Mouse (Mus musculus): Measurements from ENCODE around the gene Esam. TPM values are rescaled to one million over a fixed set of nuclear protein-coding genes. Genes with fewer than 3 reads are reported as not detected.

Gene Esam
- polyA plus RNA-seq, 1 experiment = 13.6 TPM

- no peaks in the 10 kb centered on the region for H3K4me1 ChIP-seq (ENCODE audit: control insufficient read depth, insufficient read depth, insufficient read length, low read length)
- no peaks in the 10 kb centered on the region for H3K27me3 ChIP-seq (ENCODE audit: control insufficient read depth, insufficient read depth, low read length)
- TF ChIP-seq CTCF (IDR thresholded peaks at IDR 0.05; ENCODE audit: extremely low read depth, insufficient read length, insufficient replicate concordance, low read depth, low read length) (no peak), POLR2A (IDR thresholded peaks at IDR 0.05; ENCODE audit: low read depth, low read length) (no peak)
- no peaks in the 10 kb centered on the region for H3K36me3 ChIP-seq (ENCODE audit: control insufficient read depth, insufficient read depth, low read length)
- no peak overlapping the region for H3K27ac ChIP-seq (ENCODE audit: insufficient read depth, low read depth, low read length)
- no peak overlapping the region for H3K4me3 ChIP-seq (ENCODE audit: low read depth, low read length)
Observed at GRCm38 (mm10) chr9:37496325-37496724, 31.6 kb upstream of the Esam start.

GRCm38 (mm10) chr9:37500201-37500600, 27.7 kb upstream of the Esam start:
- H3K4me3 ChIP-seq (ENCODE audit: low read depth, low read length) = no peak overlapping the region
- H3K27me3 ChIP-seq (ENCODE audit: control insufficient read depth, insufficient read depth, low read length) = no peaks in the 10 kb centered on the region
- no peak overlapping the region for H3K27ac ChIP-seq (ENCODE audit: insufficient read depth, low read depth, low read length)
- TF ChIP-seq POLR2A (IDR thresholded peaks at IDR 0.05; ENCODE audit: low read depth, low read length) (no peak), CTCF (IDR thresholded peaks at IDR 0.05; ENCODE audit: extremely low read depth, insufficient read length, insufficient replicate concordance, low read depth, low read length) (no peak)
- no peaks in the 10 kb centered on the region for H3K4me1 ChIP-seq (ENCODE audit: control insufficient read depth, insufficient read depth, insufficient read length, low read length)
- no peaks in the 10 kb centered on the region for H3K36me3 ChIP-seq (ENCODE audit: control insufficient read depth, insufficient read depth, low read length)
- WGBS = 85% methylated on average over 3 of the region's 3 CpGs

DNA sequence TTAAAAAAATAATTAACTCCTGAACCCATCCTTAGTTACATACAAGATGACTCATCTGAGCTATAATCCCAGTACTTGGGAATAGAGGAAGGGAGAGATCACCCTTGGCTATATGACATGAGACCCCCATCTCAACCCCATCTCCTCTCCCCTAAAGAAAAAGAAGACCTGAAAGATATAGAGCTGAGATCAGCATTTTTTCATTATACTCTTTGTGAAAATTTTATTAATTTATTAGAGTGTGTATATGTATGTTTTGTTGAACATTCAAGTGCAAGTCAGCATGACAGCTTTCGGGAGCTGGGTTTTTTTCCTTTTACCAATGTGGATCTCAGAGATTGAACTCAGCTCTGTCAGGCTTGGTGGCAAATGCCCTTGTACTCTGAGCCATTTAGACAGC, 26.7 kb upstream of the Esam start:
- Histone ChIP-seq H3K4me3 (ENCODE audit: low read depth, low read length) (no peak overlapping the region), H3K27me3 (ENCODE audit: control insufficient read depth, insufficient read depth, low read length) (no peaks in the 10 kb centered on the region), H3K4me1 (ENCODE audit: control insufficient read depth, insufficient read depth, insufficient read length, low read length) (no peaks in the 10 kb centered on the region), H3K36me3 (ENCODE audit: control insufficient read depth, insufficient read depth, low read length) (no peaks in the 10 kb centered on the region), H3K27ac (ENCODE audit: insufficient read depth, low read depth, low read length) (no peak overlapping the region)
- 92% methylated on average over 1 of the region's 1 CpGs for whole genome bisulfite sequencing
- TF ChIP-seq POLR2A (IDR thresholded peaks at IDR 0.05; ENCODE audit: low read depth, low read length) = no peak
- no peak for TF ChIP-seq CTCF (IDR thresholded peaks at IDR 0.05; ENCODE audit: extremely low read depth, insufficient read length, insufficient replicate concordance, low read depth, low read length)

DNA sequence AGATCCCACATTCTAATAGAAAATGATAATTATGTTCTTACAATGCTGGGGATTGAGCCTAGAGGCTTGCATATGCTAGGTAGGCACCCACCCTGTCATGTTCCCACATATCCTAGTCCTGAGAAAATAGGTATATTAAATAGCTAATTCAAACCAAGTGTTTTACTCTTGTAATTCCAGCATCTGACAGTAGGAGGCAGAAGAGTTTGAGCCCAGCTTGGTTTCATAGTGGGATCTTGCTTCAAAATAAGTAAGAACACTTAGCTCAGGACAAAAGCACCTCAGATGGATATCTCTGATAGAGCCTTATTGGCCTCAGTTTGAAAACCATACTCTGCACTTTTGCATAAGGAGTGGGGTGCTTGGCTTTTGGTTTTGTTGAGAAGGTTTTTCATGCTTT, 23.5 kb upstream of the Esam start:
- H3K27me3 ChIP-seq (ENCODE audit: control insufficient read depth, insufficient read depth, low read length) = no peaks in the 10 kb centered on the region
- no peaks in the 10 kb centered on the region for H3K36me3 ChIP-seq (ENCODE audit: control insufficient read depth, insufficient read depth, low read length)
- no peak for TF ChIP-seq CTCF (IDR thresholded peaks at IDR 0.05; ENCODE audit: extremely low read depth, insufficient read length, insufficient replicate concordance, low read depth, low read length)
- no peak for TF ChIP-seq POLR2A (IDR thresholded peaks at IDR 0.05; ENCODE audit: low read depth, low read length)
- no peak overlapping the region for H3K4me3 ChIP-seq (ENCODE audit: low read depth, low read length)
- no peak overlapping the region for H3K27ac ChIP-seq (ENCODE audit: insufficient read depth, low read depth, low read length)
- H3K4me1 ChIP-seq (ENCODE audit: control insufficient read depth, insufficient read depth, insufficient read length, low read length) = no peaks in the 10 kb centered on the region

DNA sequence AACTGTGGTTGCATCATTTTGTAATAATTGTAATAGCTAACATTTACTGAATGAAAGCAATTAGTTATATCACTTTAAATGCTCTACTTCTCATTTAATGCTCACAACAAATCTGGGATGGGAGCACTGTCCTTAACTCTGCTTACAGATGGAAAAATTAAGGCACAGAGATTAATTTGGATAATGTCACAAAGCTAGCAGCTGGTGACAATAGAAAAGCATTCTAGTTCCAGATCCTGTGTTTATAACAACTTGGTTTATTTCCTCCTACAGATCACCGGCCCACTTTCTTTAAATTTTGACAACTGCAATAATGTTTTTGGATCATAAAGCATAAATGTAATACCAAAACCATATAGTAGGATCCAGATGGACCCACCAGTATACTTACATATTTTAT, 21.9 kb upstream of the Esam start:
- Histone ChIP-seq H3K27me3 (ENCODE audit: control insufficient read depth, insufficient read depth, low read length) (no peaks in the 10 kb centered on the region), H3K4me1 (ENCODE audit: control insufficient read depth, insufficient read depth, insufficient read length, low read length) (no peaks in the 10 kb centered on the region), H3K4me3 (ENCODE audit: low read depth, low read length) (no peak overlapping the region), H3K27ac (ENCODE audit: insufficient read depth, low read depth, low read length) (no peak overlapping the region), H3K36me3 (ENCODE audit: control insufficient read depth, insufficient read depth, low read length) (no peaks in the 10 kb centered on the region)
- TF ChIP-seq POLR2A (IDR thresholded peaks at IDR 0.05; ENCODE audit: low read depth, low read length) (no peak), CTCF (IDR thresholded peaks at IDR 0.05; ENCODE audit: extremely low read depth, insufficient read length, insufficient replicate concordance, low read depth, low read length) (no peak)
- WGBS = 78% methylated on average over 1 of the region's 1 CpGs

DNA sequence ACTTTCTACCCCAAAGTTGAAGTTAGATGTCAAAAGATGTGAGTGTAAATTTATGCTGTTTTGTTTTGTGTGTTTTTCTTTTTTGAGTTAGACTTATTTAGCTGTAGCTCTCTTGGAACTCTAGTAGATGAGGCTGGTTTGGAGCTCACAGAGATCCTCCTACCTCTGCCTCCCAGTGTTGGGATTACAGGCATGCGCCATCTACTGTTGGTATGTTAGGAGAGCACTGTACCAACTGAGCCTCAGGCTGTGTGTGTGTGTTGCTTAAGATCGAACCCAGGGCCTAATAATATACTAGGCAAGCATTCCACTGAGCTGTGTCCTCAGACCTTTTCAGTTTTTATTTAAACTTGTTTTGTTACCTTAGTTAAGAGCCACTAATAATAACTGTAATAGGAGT, 15.8 kb upstream of the Esam start:
- TF ChIP-seq CTCF (IDR thresholded peaks at IDR 0.05; ENCODE audit: extremely low read depth, insufficient read length, insufficient replicate concordance, low read depth, low read length) (no peak), POLR2A (IDR thresholded peaks at IDR 0.05; ENCODE audit: low read depth, low read length) (no peak)
- H3K27me3 ChIP-seq (ENCODE audit: control insufficient read depth, insufficient read depth, low read length) = no peaks in the 10 kb centered on the region
- no peaks in the 10 kb centered on the region for H3K36me3 ChIP-seq (ENCODE audit: control insufficient read depth, insufficient read depth, low read length)
- H3K27ac ChIP-seq (ENCODE audit: insufficient read depth, low read depth, low read length) = no peak overlapping the region
- 91% methylated on average over 2 of the region's 2 CpGs for WGBS
- no peak overlapping the region for H3K4me3 ChIP-seq (ENCODE audit: low read depth, low read length)
- no peaks in the 10 kb centered on the region for H3K4me1 ChIP-seq (ENCODE audit: control insufficient read depth, insufficient read depth, insufficient read length, low read length)

- Histone ChIP-seq H3K4me3 (ENCODE audit: low read depth, low read length) (no peak overlapping the region), H3K36me3 (ENCODE audit: control insufficient read depth, insufficient read depth, low read length) (peaks cover 2% of the 10 kb centered on the region; the same call in 1 of the 2 replicates), H3K4me1 (ENCODE audit: control insufficient read depth, insufficient read depth, insufficient read length, low read length) (no peaks in the 10 kb centered on the region), H3K27me3 (ENCODE audit: control insufficient read depth, insufficient read depth, low read length) (no peaks in the 10 kb centered on the region), H3K27ac (ENCODE audit: insufficient read depth, low read depth, low read length) (no peak overlapping the region)
- TF ChIP-seq CTCF (IDR thresholded peaks at IDR 0.05; ENCODE audit: extremely low read depth, insufficient read length, insufficient replicate concordance, low read depth, low read length) (no peak), POLR2A (IDR thresholded peaks at IDR 0.05; ENCODE audit: low read depth, low read length) (no peak)
- 71% methylated on average over 3 of the region's 3 CpGs for WGBS
Observed at GRCm38 (mm10) chr9:37514456-37514855, 13.4 kb upstream of the Esam start.

DNA sequence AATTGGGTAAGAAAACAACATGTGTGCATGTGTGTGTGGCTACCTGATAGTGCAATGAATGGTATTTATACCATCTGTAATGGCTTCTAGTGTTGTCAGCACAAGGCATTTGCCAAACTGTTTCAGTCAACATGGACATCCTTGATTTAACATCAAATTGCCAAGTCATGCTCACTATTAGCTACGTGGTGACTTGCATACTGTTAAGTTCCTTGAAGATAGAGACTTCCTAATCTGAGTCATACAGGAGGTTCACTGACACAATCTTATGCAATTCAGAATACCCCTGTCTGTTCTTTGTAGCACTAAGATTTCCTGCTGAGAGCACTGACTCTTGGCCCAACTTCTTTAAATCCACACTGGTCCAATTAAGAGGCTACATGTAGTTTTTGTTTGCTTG, 10.4 kb upstream of the Esam start:
- no peak overlapping the region for H3K4me3 ChIP-seq (ENCODE audit: low read depth, low read length)
- H3K27ac ChIP-seq (ENCODE audit: insufficient read depth, low read depth, low read length) = no peak overlapping the region
- TF ChIP-seq CTCF (IDR thresholded peaks at IDR 0.05; ENCODE audit: extremely low read depth, insufficient read length, insufficient replicate concordance, low read depth, low read length) = no peak
- TF ChIP-seq POLR2A (IDR thresholded peaks at IDR 0.05; ENCODE audit: low read depth, low read length) = no peak
- no peaks in the 10 kb centered on the region for H3K4me1 ChIP-seq (ENCODE audit: control insufficient read depth, insufficient read depth, insufficient read length, low read length)
- peaks cover 10% of the 10 kb centered on the region for H3K36me3 ChIP-seq (ENCODE audit: control insufficient read depth, insufficient read depth, low read length)
- WGBS = 17% methylated on average over 1 of the region's 1 CpGs
- H3K27me3 ChIP-seq (ENCODE audit: control insufficient read depth, insufficient read depth, low read length) = no peaks in the 10 kb centered on the region
